Comparison of ENCODE assay signal across 8 mouse cellular contexts in the genomic region with DNA sequence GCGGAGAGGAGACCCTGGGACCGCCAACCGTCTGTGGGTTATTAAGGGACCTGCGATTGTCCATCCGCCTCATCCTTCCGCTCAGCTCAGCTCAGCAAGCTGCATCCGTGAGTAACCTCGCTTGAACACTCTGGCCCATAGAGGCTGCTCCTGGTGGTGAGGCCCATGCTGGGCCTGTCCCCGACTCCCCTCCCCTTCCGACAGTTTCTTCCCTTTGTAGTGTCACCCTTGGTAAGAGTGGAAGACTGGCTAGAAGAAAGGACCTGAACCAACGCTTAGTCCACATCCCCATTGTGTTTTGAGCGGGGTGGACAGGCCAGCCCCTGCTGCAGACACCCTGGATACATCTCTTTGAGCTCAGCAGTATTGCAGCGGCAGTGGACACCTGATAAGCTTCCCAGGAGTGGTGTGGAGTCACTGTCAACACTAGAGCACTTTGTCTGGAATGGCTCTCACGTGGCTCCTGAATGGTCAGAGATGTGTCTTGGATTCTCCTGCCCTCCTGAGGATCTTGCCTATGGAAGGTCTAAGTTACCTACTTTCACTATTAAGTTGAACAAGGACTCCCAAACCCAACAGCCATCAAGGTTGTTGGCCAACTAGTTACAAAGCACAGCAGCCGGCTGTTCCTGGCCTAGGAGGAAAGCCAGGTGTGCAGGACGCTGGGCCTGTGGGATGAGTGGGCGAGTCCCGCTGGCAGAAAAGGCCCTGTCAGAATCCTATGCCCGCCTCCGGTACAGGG. TPM values are rescaled to one million over a fixed set of nuclear protein-coding genes. Genes with fewer than 3 reads are reported as not detected.
DNase-seq lines count a peak whose midpoint lies in the region; ATAC-seq and TF ChIP-seq lines count a peak whose summit lies in the region.

No protein-coding gene starts in this region.

- no peaks in the 10 kb centered on the region for H3K9me3 ChIP-seq in lung, embryonic 16.5 days (ENCODE audit: control insufficient read depth, low read length)
- H3K9me3 ChIP-seq in intestine, postnatal 0 days (ENCODE audit: control insufficient read depth) = no peaks in the 10 kb centered on the region
- no peaks in the 10 kb centered on the region for H3K9me3 ChIP-seq in neural tube, embryonic 12.5 days

- peak; percentile 54 for DNase-seq in adrenal gland, postnatal 14 days
- DNase-seq in adrenal gland, adult 2 months = no peak
- DNase-seq in lung, postnatal 4 days = no peak
- no peak for DNase-seq in layer of hippocampus, adult 11-12 months (ENCODE audit: low spot score)
- DNase-seq in ovary, adult 18-20 months (ENCODE audit: low spot score) = no peak

- no peak; the same call in 1 of the 2 replicates for TF ChIP-seq CTCF in intestine, postnatal 0 days (IDR thresholded peaks at IDR 0.05; ENCODE audit: low read depth)

- peaks cover 17% of the 10 kb centered on the region for H3K36me3 ChIP-seq in lung, embryonic 16.5 days (ENCODE audit: control insufficient read depth, insufficient read depth, low read length)
- H3K36me3 ChIP-seq in intestine, postnatal 0 days (ENCODE audit: control insufficient read depth, insufficient read depth) = peaks cover 15% of the 10 kb centered on the region
- peaks cover 32% of the 10 kb centered on the region for H3K36me3 ChIP-seq in neural tube, embryonic 12.5 days

- no peaks in the 10 kb centered on the region for H3K27me3 ChIP-seq in lung, embryonic 16.5 days (ENCODE audit: control insufficient read depth, insufficient read depth, low read depth, low read length)
- H3K27me3 ChIP-seq in intestine, postnatal 0 days (replicated peaks; ENCODE audit: control insufficient read depth, insufficient read depth, low read length) = no peaks in the 10 kb centered on the region
- H3K27me3 ChIP-seq in neural tube, embryonic 12.5 days (replicated peaks) = no peaks in the 10 kb centered on the region

- 28% methylated on average over 20 of the region's 20 CpGs for WGBS in lung, embryonic 16.5 days
- WGBS in intestine, postnatal 0 days = 34% methylated on average over 20 of the region's 20 CpGs
- 33% methylated on average over 20 of the region's 20 CpGs for whole genome bisulfite sequencing in neural tube, embryonic 12.5 days

- peaks cover 13% of the 10 kb centered on the region for H3K4me1 ChIP-seq in lung, embryonic 16.5 days (replicated peaks; ENCODE audit: control insufficient read depth, insufficient read depth, low read length)
- no peaks in the 10 kb centered on the region for H3K4me1 ChIP-seq in intestine, postnatal 0 days (replicated peaks; ENCODE audit: control insufficient read depth, insufficient read depth, low read length)
- H3K4me1 ChIP-seq in neural tube, embryonic 12.5 days = peaks cover 13% of the 10 kb centered on the region

- H3K4me3 ChIP-seq in lung, embryonic 16.5 days (ENCODE audit: low read length) = peak overlapping the region; percentile 63
- peak overlapping the region; percentile 26 for H3K4me3 ChIP-seq in intestine, postnatal 0 days (ENCODE audit: low read depth, low read length)
- peak overlapping the region; percentile 63 for H3K4me3 ChIP-seq in neural tube, embryonic 12.5 days

- ATAC-seq in lung, embryonic 16.5 days (ENCODE audit: low read depth) = peak; percentile 35
- ATAC-seq in intestine, postnatal 0 days = peak; percentile 5; the same call in 1 of the 2 replicates
- ATAC-seq in neural tube, embryonic 12.5 days (ENCODE audit: low FRiP score, low read depth) = peak; percentile 76

- peak overlapping the region; percentile 65 for H3K9ac ChIP-seq in lung, embryonic 16.5 days (ENCODE audit: low read length)
- no peak overlapping the region for H3K9ac ChIP-seq in intestine, postnatal 0 days (ENCODE audit: low read depth, low read length)
- peak overlapping the region; percentile 70 for H3K9ac ChIP-seq in neural tube, embryonic 12.5 days

- peak overlapping the region; percentile 10; the same call in 1 of the 2 replicates for H3K27ac ChIP-seq in lung, embryonic 16.5 days (ENCODE audit: low read length)
- H3K27ac ChIP-seq in intestine, postnatal 0 days (ENCODE audit: low read depth, low read length) = no peak overlapping the region
- H3K27ac ChIP-seq in neural tube, embryonic 12.5 days = peak overlapping the region; percentile 37; the same call in 1 of the 2 replicates

- H3K4me2 ChIP-seq in lung, embryonic 16.5 days (ENCODE audit: low read depth, low read length) = peak overlapping the region; percentile 77
- peak overlapping the region; percentile 60 for H3K4me2 ChIP-seq in intestine, postnatal 0 days (replicated peaks; ENCODE audit: low read depth)
- H3K4me2 ChIP-seq in neural tube, embryonic 12.5 days (replicated peaks) = peak overlapping the region; percentile 85

RNA-seq across cellular contexts. Expression of gene Brd3os, which starts 0.8 kb away (rescaled TPM):
- 5.0 and 7.9 TPM in 2 replicates for total RNA-seq in adrenal gland, postnatal 14 days (2021)
- total RNA-seq in adrenal gland, adult 2 months (2021) = 10 to 100 TPM in 1 of 2 experiments, 1 to 10 TPM in 1; 6.2 to 17.2 TPM
- 46.0 and 60.2 TPM in 2 replicates for polyA plus RNA-seq in adrenal gland, adult 2 months (2012; rRNA removed)
- 7.6 and 7.9 TPM in 2 replicates for polyA plus RNA-seq in lung, embryonic 16.5 days (2015; fragmentation: Nextera tagmentation; extraction: Ambion mirVana)
- polyA plus RNA-seq in intestine, postnatal 0 days (2015; fragmentation: Nextera tagmentation; extraction: Ambion mirVana) = 1.5 and 1.8 TPM in 2 replicates
- 19.4 and 19.5 TPM in 2 replicates for polyA plus RNA-seq in neural tube, embryonic 12.5 days (2016; fragmentation: Nextera tagmentation; extraction: Ambion mirVana)

RNA-seq across cellular contexts. Expression of gene Vav2, which starts 16.0 kb away (rescaled TPM):
- 21.7 and 28.3 TPM in 2 replicates for total RNA-seq in adrenal gland, postnatal 14 days (2021)
- 10 to 100 TPM; 20.1 to 27.6 TPM for total RNA-seq in adrenal gland, adult 2 months (2021)
- polyA plus RNA-seq in adrenal gland, adult 2 months (2012; rRNA removed) = 29.7 and 30.9 TPM in 2 replicates
- 8.6 and 8.7 TPM in 2 replicates for polyA plus RNA-seq in lung, embryonic 16.5 days (2015; fragmentation: Nextera tagmentation; extraction: Ambion mirVana)
- polyA plus RNA-seq in intestine, postnatal 0 days (2015; fragmentation: Nextera tagmentation; extraction: Ambion mirVana) = 5.4 and 6.8 TPM in 2 replicates
- polyA plus RNA-seq in neural tube, embryonic 12.5 days (2016; fragmentation: Nextera tagmentation; extraction: Ambion mirVana) = 25.3 and 29.9 TPM in 2 replicates

Comparison
In these comparisons a context has a peak if more than half of its experiments do, and no peak if none do; other contexts are left out.
1. ATAC-seq: peak in every context shown above with its lines; median percentile 76 in neural tube, embryonic 12.5 days; 35 in lung, embryonic 16.5 days; 5 in intestine, postnatal 0 days.